Mouse (Mus musculus) urinary bladder, postnatal 4 days (tissue): Measurements from ENCODE around the gene U90926.
A peak's percentile ranks its signal among the peaks of the same experiment; 100 is the strongest.

ENCODE experiments used
- DNase-seq, 2 experiments: peaks; one replicate each; pipeline ENCODE4 v3.0.0; 2021 to 2022; ENCODE audit warnings: low spot score in 2 of 2

U90926 gene

DNA sequence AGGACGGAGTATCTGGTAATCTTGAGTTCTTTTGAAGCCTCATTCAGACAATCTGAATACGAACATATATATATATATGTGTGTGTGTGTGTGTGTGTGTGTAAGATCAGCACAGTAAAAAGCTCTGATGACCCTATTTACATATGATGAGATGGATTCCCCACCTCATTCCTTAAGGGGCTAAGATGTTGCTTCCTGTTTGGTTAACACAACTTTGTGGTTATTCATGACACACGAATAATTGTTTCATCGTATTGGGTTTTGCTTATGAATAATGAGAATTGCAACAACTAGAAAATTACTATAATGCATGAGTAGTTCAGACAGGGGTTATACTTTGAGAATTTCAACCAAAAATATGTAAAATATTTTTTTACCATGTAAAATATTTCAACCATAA, at the start of gene U90926:
Gene U90926 (minus strand): TSS at position 101 of the 400 bp plus-strand sequence.
- no peak for DNase-seq

DNA sequence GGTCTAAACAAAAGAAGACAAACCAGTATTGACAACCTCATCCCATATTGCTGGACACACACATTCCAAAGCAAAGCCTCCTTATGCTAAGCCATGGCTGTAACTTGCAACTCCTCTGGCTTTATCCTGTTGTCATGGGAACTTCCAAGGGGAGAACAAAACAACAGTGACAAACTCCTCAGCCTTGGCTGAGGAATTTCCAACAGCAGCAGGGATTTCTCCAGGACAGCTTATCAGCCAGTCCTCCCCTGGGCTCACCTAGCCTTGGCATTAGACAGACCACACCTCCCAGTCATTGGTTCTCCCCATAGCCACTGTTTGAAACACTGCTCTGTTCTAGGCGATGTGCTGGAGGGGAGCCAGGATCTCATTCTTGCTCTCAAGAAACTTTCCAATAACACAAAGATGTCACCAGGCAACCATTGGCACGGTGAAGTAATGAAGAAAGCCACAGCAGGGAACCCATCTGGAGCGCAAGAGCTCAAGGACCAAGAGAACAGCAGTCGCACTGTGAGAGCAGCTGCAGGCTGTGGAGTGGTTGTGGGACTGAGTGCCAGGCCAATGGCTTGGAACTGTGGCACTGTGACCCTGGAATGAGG, 48.7 kb upstream of the U90926 start:
- DNase-seq: peak in 1 of 2 experiments; percentile 59

GRCm38 (mm10) chr5:92262646-92263045, 47.4 kb upstream of the U90926 start:
- DNase-seq: no peak

DNA sequence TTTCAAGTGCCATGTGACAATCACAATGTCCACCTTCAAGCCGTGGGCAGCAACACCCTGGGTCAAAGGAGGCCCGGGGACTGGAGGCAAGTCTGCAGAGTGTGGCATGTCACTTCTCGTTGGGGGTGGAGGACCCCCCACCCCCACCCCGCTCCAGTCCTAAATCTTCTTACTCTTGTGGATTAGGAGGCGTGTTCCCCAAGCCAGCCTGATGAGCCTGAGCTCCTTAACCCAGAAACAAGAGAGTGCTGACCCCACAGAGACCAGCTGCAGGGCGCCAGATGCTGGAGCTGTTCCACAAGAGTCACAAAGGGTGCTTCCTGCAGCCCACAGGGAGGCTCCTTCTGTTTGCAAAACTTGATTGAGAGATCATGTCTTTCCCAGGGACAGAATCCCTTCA, 41.0 kb upstream of the U90926 start, which contains the start of gene Ppef2:
Gene Ppef2 (minus strand): TSS at position 61 of the 400 bp plus-strand sequence.
- DNase-seq: no peak

DNA sequence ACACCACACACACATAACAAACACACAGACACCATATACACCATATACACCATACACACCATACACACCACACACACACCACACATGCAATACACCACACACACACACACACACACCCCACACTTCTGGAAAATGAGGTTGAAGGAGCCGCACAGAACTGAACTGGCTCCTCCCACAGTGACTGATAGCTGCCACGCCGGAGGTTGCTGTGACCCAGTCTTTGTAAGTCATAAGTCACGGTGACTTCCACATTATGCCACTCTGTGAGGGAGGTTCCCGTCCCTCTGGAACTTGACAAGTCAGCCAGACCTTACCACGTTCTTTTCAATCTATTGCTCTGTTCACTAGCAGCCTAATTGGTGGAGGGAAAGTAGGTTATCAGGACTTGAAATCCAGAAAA, 39.3 kb upstream of the U90926 start:
- no peak for DNase-seq

DNA sequence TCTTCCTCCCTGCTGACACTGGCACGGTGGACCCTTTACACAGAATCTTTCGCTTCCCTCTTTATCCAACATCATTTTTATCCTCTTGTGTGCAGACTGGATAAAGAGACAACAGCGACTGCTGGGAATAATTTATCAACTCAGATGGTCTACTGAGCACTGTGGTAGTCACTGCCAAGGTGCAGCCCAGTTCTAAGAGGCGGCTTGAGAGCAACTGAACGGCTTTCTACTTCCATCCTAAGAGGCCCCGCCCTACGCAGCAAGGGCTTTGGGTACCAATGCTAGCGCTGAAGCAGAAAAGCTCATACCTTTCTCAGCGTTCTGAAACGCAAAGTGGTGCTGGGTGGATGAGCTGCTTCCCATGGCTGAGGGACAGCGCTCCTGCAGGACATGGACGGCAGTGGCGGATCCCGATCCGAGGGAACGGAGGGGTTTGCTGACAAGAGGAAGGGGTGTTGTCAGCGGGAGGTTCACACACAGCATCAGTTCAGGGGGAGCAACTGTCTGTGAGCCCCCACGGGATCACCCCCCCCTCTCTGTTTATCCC, 37.7 kb upstream of the U90926 start:
- DNase-seq: no peak

DNA sequence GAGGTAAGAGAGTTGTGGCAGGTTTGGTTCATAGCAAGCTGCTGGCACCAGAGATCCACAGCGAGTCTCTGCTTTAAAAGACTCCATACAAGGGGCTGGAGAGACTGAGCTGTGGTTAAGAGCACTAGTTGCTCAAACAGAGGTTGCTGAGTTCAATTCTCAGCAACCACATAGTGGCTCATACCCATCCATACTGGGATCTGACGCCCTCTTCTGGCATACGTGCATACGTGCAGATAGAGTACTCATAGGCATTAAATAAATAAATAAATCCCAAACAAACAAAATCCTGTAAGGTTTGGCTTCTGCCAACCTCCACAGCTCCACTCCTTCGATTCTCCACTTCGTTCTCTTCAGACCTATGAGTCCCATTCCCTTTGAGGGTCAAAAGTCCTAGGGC, 36.8 kb upstream of the U90926 start:
- DNase-seq: no peak

DNA sequence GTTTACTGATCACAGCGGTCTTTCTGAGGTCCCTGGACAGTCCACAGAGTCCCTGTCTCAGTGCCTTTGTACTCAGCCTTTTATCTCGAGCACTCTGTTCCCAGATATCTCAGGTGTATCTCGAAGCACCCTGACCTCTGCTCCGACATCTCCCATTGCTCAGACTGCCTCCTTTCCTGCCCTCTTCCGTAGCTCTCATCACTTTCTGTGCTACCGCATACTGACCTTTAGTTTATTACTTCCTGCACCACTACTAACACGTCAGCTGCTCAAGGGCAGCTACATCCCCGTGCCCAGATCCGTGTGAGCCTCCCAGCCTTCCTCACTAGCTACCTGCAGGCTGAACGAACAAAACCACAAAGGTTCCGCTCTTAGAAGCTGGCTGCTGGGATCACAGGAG, 33.4 kb upstream of the U90926 start:
- DNase-seq: no peak

DNA sequence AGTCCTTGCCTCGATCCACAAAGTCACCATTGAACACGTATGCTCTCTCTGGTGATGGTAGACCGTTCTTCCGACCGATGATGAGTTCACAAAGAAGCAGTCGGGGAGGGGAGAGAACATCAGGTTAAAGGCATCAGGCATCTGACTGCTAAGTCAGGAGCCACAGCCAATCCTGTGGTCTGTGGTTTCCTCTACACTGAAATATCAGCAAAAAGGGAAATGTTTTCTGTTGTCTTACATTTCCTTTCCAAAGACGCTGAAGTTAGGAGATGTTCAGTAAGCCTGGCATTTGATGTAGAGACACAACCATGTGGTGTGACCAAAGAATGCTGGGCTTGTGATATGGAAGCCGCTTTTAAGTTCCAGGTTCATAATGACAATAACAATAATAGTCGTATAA, 30.3 kb upstream of the U90926 start:
- DNase-seq: no peak

GRCm38 (mm10) chr5:92244900-92245299, 29.7 kb upstream of the U90926 start:
- no peak for DNase-seq

DNA sequence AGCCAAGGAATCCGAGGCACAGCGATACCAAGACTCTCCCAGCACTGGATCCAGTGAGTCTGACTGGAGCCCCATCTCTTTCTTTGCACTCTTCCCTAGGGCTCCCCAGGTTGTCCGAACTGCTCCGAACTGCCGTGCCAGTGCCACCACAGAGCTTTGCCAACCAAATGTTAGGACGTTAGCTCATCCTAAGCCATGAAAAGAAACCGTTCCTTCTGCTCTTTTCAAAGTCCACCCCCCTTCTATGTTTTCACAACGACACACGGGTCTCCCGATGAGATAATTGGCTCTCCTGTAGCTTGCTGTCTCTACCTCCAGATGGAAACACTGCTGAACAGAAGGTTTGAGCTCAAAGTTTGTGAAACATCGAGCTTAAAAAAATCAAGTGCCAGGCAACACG, 25.6 kb upstream of the U90926 start:
- no peak for DNase-seq

GRCm38 (mm10) chr5:92239333-92240232, 24.4 kb upstream of the U90926 start:
- DNase-seq: no peak

- no peak for DNase-seq
Measured at GRCm38 (mm10) chr5:92234939-92235557, 19.8 kb upstream of the U90926 start.

- DNase-seq: no peak
Measured at GRCm38 (mm10) chr5:92233366-92233765, 18.2 kb upstream of the U90926 start.

- no peak for DNase-seq
Measured at GRCm38 (mm10) chr5:92231836-92232235, 16.6 kb upstream of the U90926 start.

DNA sequence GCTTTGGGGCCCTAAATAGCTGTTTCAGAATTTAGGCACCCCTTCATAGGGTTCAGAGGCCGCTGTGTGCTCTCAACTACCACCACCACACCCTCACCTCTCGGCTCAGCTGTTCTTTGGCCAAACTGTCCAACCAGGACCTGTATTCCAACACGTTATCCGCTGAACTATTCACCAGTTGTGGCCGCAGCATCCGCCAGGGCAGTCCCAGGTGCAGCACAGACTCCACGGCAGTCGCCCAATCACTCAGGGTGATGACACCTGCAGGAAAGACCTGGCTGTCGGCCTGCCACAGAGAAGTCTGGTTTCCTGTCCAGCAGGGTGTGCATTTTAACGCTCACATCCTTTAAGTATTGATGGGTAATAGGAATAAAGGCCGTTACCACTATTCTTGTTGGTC, 15.1 kb upstream of the U90926 start:
- no peak for DNase-seq

DNA sequence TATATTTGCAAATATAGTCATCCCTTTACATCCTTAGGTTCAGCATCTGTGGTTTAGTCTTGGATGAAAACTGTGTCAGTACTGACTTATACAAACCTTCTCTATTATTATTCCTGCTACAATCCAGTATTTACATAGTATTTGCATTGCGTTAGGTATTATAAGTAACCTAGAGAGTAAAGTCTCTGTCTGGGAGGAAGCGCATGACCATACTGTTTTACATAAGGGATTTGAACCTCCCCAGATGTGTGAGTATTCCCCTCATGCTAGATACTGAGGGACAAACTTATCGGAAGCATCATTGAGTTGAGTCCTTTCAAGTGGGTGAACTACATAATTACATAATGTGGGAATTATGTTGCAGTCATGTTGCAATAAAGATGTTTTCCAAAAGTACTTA, 14.3 kb upstream of the U90926 start:
- DNase-seq: no peak

DNA sequence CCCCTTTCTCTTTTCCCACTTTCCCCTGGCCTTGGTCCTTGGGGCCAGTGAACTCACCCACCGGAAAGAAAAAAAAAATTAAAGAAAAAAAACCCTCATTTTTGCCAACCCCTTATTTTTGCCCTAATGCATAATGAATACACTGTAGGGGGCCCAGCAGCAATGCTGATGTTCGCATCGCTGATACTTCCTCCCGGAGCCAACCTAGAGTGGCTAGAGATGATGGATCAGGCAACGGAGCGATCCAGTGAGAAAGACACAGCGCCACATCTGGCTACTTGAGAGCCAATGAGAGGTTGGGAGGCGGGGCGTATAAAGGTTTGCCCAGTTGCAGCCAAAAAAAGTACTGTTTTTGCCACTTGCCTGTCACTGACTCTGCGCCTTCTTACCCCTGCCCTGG, 13.6 kb upstream of the U90926 start:
- DNase-seq: peak in 1 of 2 experiments; percentile 36

DNA sequence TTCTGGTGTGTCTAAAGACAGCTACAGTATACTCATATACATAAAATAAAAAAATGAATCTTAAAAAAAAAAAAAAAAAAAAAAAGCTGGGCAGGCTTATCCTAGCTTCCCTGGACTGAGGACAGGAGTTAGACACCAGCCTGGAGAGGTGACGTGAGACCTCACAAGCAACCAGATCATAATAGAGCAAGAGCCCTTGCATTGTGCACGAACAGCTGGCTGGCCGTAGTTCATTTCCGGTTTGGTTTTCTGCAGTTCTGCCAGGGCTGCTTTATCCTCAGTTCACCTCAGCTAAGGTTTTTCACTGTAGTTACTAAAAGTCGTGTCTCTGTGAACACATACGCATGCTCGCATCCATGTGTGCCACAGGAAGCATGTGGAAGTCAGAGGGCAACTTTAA, 12.6 kb upstream of the U90926 start:
- DNase-seq: peak in 1 of 2 experiments; percentile 47

DNA sequence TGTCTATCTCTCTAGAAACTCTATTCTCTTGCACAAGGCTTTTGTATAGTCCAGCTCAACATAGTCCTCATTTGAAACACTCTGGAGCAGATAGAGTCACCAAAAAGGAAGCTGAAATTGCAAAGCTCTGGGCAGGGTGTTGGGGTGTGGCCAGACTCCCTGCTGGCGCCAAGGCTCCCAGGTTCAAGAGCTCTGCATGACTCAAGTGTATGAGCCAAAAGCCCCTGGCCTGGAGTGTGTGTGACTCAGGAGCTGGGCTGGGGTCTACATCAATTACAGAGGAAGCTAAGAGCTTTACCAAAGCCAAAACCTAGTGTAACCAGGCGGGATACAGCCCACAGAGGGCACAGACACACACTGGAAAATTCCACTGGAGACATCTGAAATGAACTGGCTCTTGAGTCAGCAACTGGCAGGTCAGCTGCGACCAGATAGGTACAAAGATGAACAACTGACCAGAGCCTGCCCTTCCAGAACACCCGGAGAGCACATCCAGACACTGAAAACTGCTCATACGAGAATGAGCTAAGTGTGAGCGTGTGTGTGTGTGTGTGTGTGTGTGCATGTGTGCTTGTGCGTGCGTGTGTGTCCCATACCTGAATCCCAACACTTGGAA, 5.2 kb upstream of the U90926 start:
- DNase-seq: peak in 1 of 2 experiments; percentile 14

GRCm38 (mm10) chr5:92219826-92220225, 4.6 kb upstream of the U90926 start:
- DNase-seq: peak in 1 of 2 experiments; percentile 20
